Mouse (Mus musculus) testis, adult 2 months (tissue): ENCODE results near the gene Vash1. TPM values are rescaled to one million over a fixed set of nuclear protein-coding genes. Genes with fewer than 3 reads are reported as not detected.
A peak's percentile ranks its signal among the peaks of the same experiment; 100 is the strongest.

Experiments used
- H3K27ac ChIP-seq: fragments of 200-500 bp; 2 replicates; pipeline ENCODE4 v1.5.1; 2012; ENCODE audit warnings: low read depth, low read length; ENCODE audit not compliant: control insufficient read depth, insufficient read depth
- H3K27me3 ChIP-seq: fragments of 200-500 bp; 2 replicates; pipeline ENCODE4 v1.6.1; 2012; ENCODE audit warnings: mild to moderate bottlenecking, low read length, moderate library complexity; ENCODE audit not compliant: control insufficient read depth, insufficient read depth
- H3K36me3 ChIP-seq: fragments of 200-500 bp; 2 replicates; pipeline ENCODE4 v1.6.1; 2012; ENCODE audit warnings: mild to moderate bottlenecking, low read length; ENCODE audit not compliant: control insufficient read depth, insufficient read depth
- H3K4me1 ChIP-seq: fragments of 200-500 bp; 2 replicates; pipeline ENCODE4 v1.6.1; 2012; ENCODE audit warnings: low read length; ENCODE audit not compliant: control insufficient read depth, insufficient read depth
- H3K4me3 ChIP-seq: fragments of 200-500 bp; 2 replicates; pipeline ENCODE4 v1.5.1; 2012; ENCODE audit warnings: low read depth, mild to moderate bottlenecking, low read length, moderate library complexity, mixed read lengths; ENCODE audit not compliant: control insufficient read depth
- CTCF ChIP-seq: fragments of 200-500 bp; IDR thresholded peaks from 2 replicates; pipeline ENCODE4 v1.5.1; 2012; ENCODE audit warnings: low read depth, mild to moderate bottlenecking, inconsistent platforms, low read length, moderate library complexity; ENCODE audit not compliant: control insufficient read depth, insufficient read depth, insufficient replicate concordance
- POLR2A ChIP-seq: fragments of 200-500 bp; IDR thresholded peaks from 2 replicates; pipeline ENCODE4 v1.6.1; 2012; ENCODE audit warnings: low read depth, mild to moderate bottlenecking, inconsistent platforms, low read length, moderate library complexity; ENCODE audit not compliant: control insufficient read depth
- polyA plus RNA-seq: library from polyadenylated mRNA; depleted of rRNA; stranded (reverse); fragments of >200 nt; gene quantifications from 2 replicates; pipeline ENCODE4 v1.2.3, GENCODE M21; 2012

Vash1 gene
- polyA plus RNA-seq, 1 experiment: 3.9 TPM

- Histone ChIP-seq H3K27me3 (no peaks in the 10 kb centered on the region), H3K36me3 (peaks cover 2% of the 10 kb centered on the region; the same call in 1 of the 2 replicates), H3K4me1 (no peaks in the 10 kb centered on the region), H3K27ac (no peak overlapping the region), H3K4me3 (no peak overlapping the region)
- TF ChIP-seq CTCF: no peak
- no peak for TF ChIP-seq POLR2A
Measured at GRCm38 (mm10) chr12:86701491-86701890, 23.0 kb downstream of the Vash1 start.

DNA sequence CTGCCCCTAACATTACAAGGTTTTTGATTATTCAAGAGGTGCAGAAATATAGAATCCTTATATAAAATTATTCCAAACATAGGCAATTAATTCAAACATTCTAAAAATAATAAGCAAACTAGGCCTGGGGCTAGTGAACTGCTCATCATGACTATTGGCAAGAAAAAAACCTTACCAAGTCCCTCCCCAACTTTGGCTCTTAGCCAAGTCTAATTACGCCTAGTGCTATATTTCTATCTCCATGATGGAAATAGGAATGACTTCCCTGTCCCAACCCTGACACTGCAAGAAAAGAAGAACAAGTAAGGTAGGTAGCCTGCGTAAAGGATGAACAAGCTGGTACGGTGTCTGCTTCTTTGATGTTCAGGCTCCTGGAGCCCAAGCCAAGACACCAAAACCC is 24.2 kb downstream of the Vash1 start:
- H3K27me3 ChIP-seq: no peaks in the 10 kb centered on the region
- TF ChIP-seq CTCF: no peak
- no peak for TF ChIP-seq POLR2A
- peaks cover 2% of the 10 kb centered on the region; the same call in 1 of the 2 replicates for H3K36me3 ChIP-seq
- H3K4me1 ChIP-seq: no peaks in the 10 kb centered on the region
- no peak overlapping the region for H3K4me3 ChIP-seq
- no peak overlapping the region for H3K27ac ChIP-seq

DNA sequence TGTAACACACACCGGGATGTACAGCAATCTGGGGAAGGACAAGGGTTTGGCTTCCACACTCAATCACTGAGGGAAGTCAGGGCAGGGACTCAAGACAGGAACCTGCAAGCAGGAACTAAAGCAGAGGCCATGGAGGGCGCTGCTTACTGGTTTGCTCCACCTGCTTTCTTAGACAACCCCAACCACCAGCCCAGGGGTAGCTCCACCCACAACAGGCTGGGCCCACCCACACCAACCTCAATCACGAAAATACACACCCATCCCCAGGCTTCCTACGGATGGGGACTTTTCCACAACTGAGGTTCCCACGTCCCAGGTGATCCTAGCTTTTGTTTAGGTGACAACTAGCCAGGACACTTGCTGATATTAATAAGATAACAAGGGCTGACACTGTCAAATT is 27.3 kb downstream of the Vash1 start:
- TF ChIP-seq POLR2A (no peak), CTCF (no peak)
- Histone ChIP-seq H3K4me1 (no peaks in the 10 kb centered on the region), H3K27ac (no peak overlapping the region)

GRCm38 (mm10) chr12:86714026-86714425 is 35.5 kb downstream of the Vash1 start:
- H3K4me3 ChIP-seq: no peak overlapping the region
- H3K27me3 ChIP-seq: no peaks in the 10 kb centered on the region
- H3K4me1 ChIP-seq: no peaks in the 10 kb centered on the region
- no peaks in the 10 kb centered on the region; the same call in none of the 2 replicates for H3K36me3 ChIP-seq
- H3K27ac ChIP-seq: no peak overlapping the region
- no peak for TF ChIP-seq POLR2A
- no peak for TF ChIP-seq CTCF

More for the DNA sequence above, 27.3 kb downstream of the Vash1 start:
- no peaks in the 10 kb centered on the region for H3K27me3 ChIP-seq
- peaks cover 2% of the 10 kb centered on the region; the same call in 1 of the 2 replicates for H3K36me3 ChIP-seq
- H3K4me3 ChIP-seq: no peak overlapping the region

- peak; percentile 61; the same call in 1 of the 2 replicates for TF ChIP-seq CTCF
- no peak for TF ChIP-seq POLR2A
Measured at GRCm38 (mm10) chr12:86715401-86715800, 36.9 kb downstream of the Vash1 start.

DNA sequence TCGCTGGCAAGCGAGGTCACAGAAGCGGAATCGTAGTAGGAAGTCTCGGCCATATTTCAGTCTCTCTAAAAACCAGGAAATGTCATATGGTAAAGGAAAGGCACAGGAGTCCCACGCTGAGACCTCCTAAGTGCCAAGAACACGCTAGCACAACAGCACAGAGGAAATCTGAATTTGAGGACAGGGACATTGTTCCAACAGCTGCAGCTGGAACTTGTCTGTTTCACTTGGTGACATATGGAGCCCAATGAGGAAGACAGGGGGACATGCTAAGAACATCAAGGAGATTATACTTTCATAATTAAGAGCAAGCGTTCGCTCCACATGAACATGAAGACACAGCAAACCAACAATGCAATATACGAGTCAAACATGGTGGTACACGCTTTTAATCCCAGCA is 38.5 kb downstream of the Vash1 start:
- no peak for TF ChIP-seq CTCF
- no peak for TF ChIP-seq POLR2A
- no peaks in the 10 kb centered on the region; the same call in none of the 2 replicates for H3K36me3 ChIP-seq
- H3K27me3 ChIP-seq: no peaks in the 10 kb centered on the region
- no peaks in the 10 kb centered on the region for H3K4me1 ChIP-seq
- no peak overlapping the region for H3K27ac ChIP-seq
- H3K4me3 ChIP-seq: no peak overlapping the region

More at GRCm38 (mm10) chr12:86715401-86715800, 36.9 kb downstream of the Vash1 start:
- no peak overlapping the region for H3K4me3 ChIP-seq
- H3K27me3 ChIP-seq: no peaks in the 10 kb centered on the region
- H3K36me3 ChIP-seq: no peaks in the 10 kb centered on the region; the same call in none of the 2 replicates
- no peak overlapping the region for H3K27ac ChIP-seq
- no peaks in the 10 kb centered on the region for H3K4me1 ChIP-seq

- Histone ChIP-seq H3K4me1 (no peaks in the 10 kb centered on the region), H3K36me3 (no peaks in the 10 kb centered on the region; the same call in none of the 2 replicates), H3K4me3 (no peak overlapping the region), H3K27me3 (no peaks in the 10 kb centered on the region), H3K27ac (no peak overlapping the region)
- TF ChIP-seq CTCF: no peak
- no peak for TF ChIP-seq POLR2A
Measured at GRCm38 (mm10) chr12:86719961-86720639, 41.6 kb downstream of the Vash1 start.
